Mouse (Mus musculus): ENCODE results near the gene Adam26b. TPM values are rescaled to one million over a fixed set of nuclear protein-coding genes. Genes with fewer than 3 reads are reported as not detected.

Gene Adam26b
- not detected in 2 replicates for polyA plus RNA-seq (2012; ENCODE audit: low replicate concordance)

DNA sequence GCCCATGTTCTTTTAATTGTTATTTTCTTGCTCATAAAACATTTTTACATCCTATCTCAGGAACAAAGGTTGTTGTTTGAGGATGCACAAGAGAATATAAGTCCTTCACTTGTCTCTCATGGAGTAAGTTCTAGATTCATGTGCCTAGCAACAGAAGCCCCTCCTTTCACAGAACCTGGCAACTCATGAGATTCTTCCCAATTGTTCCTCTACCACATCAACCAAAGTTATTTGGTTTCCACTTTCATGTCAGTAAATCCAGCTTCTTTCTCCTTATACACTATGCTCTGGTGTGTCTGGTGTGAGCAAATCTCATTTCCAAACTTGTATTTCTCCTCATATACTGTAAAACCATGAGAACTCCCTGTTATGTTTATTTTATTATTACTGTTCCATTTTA lies at the start of gene Adam26b:
Adam26b (minus strand) TSS at position 101 of the 400 bp plus-strand sequence.

DNA sequence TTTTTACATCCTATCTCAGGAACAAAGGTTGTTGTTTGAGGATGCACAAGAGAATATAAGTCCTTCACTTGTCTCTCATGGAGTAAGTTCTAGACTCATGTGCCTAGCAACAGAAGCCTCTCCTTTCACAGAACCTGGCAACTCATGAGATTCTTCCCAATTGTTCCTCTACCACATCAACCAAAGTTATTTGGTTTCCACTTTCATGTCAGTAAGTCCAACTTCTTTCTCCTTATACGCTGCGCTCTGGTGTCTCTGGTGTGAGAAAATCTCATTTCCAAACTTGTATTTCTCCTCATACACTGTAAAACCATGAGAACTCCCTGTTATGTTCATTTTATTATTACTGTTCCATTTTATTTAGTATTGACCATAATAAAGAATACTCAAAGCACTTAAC lies 48.7 kb upstream of the Adam26b start, which contains the start of gene Adam26a:
Adam26a (minus strand) TSS at position 101 of the 400 bp plus-strand sequence.

Other genes with a start within 250 kb of the Adam26b start
- not detected in 2 replicates for gene Zfp42, start 221.1 kb downstream of the Adam26b start, polyA plus RNA-seq (2012; ENCODE audit: low replicate concordance)
- gene Adam26a, start 48.6 kb upstream of the Adam26b start, polyA plus RNA-seq (2012; ENCODE audit: low replicate concordance), result not detected in 2 replicates
- gene Gm5346, start 99.2 kb upstream of the Adam26b start, polyA plus RNA-seq (2012; ENCODE audit: low replicate concordance), result not detected in 2 replicates
- gene Adam34, start 181.9 kb upstream of the Adam26b start, polyA plus RNA-seq (2012; ENCODE audit: low replicate concordance), result not detected in 2 replicates